Mouse (Mus musculus): Measurements from ENCODE around the gene Rad23a.

GRCm38 (mm10) chr8:84831490-84831889 lies 9.0 kb downstream of the Rad23a start, which contains the start of gene Gadd45gip1:
- TF ChIP-seq GATA1 (IDR thresholded peaks at IDR 0.05; ENCODE audit: borderline replicate concordance, low read length), result no peak
- TF ChIP-seq FLI1 (IDR thresholded peaks at IDR 0.05; ENCODE audit: low read length), result no peak
